Mouse (Mus musculus): Measurements from ENCODE around the gene Ptger1. TPM values are rescaled to one million over a fixed set of nuclear protein-coding genes. Genes with fewer than 3 reads are reported as not detected.

Gene Ptger1
- polyA plus RNA-seq, 1 experiment: 0.57 TPM

DNA sequence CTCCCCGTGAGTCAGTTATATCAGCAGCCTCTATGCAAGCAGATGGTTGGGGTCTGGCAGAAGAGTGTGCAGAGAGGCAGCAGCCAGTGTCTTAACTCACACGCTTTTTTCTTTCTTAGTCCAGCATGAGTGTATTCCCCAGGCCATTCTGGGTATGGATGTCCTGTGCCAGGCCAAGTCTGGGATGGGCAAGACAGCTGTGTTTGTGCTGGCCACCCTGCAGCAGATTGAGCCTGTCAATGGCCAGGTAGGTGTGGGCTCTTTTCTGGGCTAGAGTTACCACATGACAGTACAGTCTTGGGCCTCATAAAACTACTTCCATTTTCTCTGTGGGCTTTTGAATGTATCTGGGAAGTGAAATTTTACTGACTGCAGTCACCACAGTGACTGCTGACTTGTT lies 53.2 kb downstream of the Ptger1 start:
- 85% methylated on average over 2 of the region's 2 CpGs for WGBS
- Histone ChIP-seq H3K27ac (ENCODE audit: control insufficient read depth, insufficient read depth, low read depth, low read length, poor library complexity) (no peak overlapping the region), H3K4me1 (ENCODE audit: control insufficient read depth, insufficient read depth, low read length) (peaks cover 1% of the 10 kb centered on the region; the same call in 1 of the 2 replicates), H3K4me3 (replicated peaks; ENCODE audit: control insufficient read depth, low read depth, low read length) (no peak overlapping the region)
- TF ChIP-seq POLR2A (IDR thresholded peaks at IDR 0.05; ENCODE audit: borderline replicate concordance, control insufficient read depth, low read depth, low read length) (no peak), CTCF (IDR thresholded peaks at IDR 0.05; ENCODE audit: control insufficient read depth, insufficient read depth, low read length) (no peak)

DNA sequence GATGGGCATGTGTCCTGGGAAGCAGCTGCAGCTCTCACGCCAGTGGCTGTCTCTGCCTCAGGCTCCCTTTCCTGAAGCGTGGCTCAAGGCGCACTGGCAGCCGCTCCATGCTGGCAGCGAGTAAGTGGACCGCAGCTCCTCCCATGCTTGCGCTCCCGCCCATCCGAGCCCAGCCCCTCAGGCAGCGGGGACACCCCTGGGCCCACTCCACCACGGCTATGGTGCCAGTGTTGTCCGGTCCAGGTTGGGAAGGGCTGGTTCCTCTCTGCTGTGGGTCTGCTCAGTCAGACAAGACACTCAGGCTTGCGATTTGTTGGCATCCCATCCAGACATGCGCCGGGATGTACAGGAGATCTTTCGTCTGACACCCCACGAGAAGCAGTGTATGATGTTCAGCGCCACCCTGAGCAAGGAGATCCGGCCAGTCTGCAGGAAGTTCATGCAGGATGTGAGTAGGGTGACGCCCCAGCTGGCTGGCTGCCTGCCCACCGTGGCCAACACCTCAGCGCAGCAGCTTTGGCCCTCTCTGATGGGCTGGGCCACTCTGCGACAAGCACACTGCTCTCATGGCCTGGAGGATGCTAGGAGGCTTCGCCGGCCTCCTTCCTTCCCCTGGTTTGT lies 55.0 kb downstream of the Ptger1 start:
- TF ChIP-seq POLR2A (IDR thresholded peaks at IDR 0.05; ENCODE audit: borderline replicate concordance, control insufficient read depth, low read depth, low read length) (peak; percentile 20; the same call in 1 of the 2 replicates), CTCF (IDR thresholded peaks at IDR 0.05; ENCODE audit: control insufficient read depth, insufficient read depth, low read length) (no peak)
- 76% methylated on average over 25 of the region's 25 CpGs for WGBS
- no peak overlapping the region for H3K4me3 ChIP-seq (replicated peaks; ENCODE audit: control insufficient read depth, low read depth, low read length)
- H3K4me1 ChIP-seq (ENCODE audit: control insufficient read depth, insufficient read depth, low read length): peaks cover 1% of the 10 kb centered on the region; the same call in 1 of the 2 replicates
- H3K27ac ChIP-seq (ENCODE audit: control insufficient read depth, insufficient read depth, low read depth, low read length, poor library complexity): no peak overlapping the region

Other genes with a start within 250 kb of the Ptger1 start
- 34.0 and 51.9 TPM in 2 replicates for gene Scoc, start 208.3 kb upstream of the Ptger1 start, polyA plus RNA-seq (2011; ENCODE audit: insufficient read depth, insufficient read length, low replicate concordance, missing spikeins)
- not detected in 2 replicates for gene Olfr370, start 130.9 kb upstream of the Ptger1 start, polyA plus RNA-seq (2011; ENCODE audit: insufficient read depth, insufficient read length, low replicate concordance, missing spikeins)
- gene Ndufb7, start 100.0 kb upstream of the Ptger1 start, polyA plus RNA-seq (2011; ENCODE audit: insufficient read depth, insufficient read length, low replicate concordance, missing spikeins): 240 and 480 TPM in 2 replicates
- 136 and 233 TPM in 2 replicates for gene Tecr, start 58.7 kb upstream of the Ptger1 start, polyA plus RNA-seq (2011; ENCODE audit: insufficient read depth, insufficient read length, low replicate concordance, missing spikeins)
- 23.8 and 23.9 TPM in 2 replicates for gene Dnajb1, start 58.5 kb upstream of the Ptger1 start, polyA plus RNA-seq (2011; ENCODE audit: insufficient read depth, insufficient read length, low replicate concordance, missing spikeins)
- gene Gipc1, start 14.0 kb upstream of the Ptger1 start, polyA plus RNA-seq (2011; ENCODE audit: insufficient read depth, insufficient read length, low replicate concordance, missing spikeins): 14.8 and 17.3 TPM in 2 replicates
- 44.4 and 94.3 TPM in 2 replicates for gene Pkn1, start 32.5 kb downstream of the Ptger1 start, polyA plus RNA-seq (2011; ENCODE audit: insufficient read depth, insufficient read length, low replicate concordance, missing spikeins)
- gene Ddx39, start 48.5 kb downstream of the Ptger1 start, polyA plus RNA-seq (2011; ENCODE audit: insufficient read depth, insufficient read length, low replicate concordance, missing spikeins): 74.2 and 81.0 TPM in 2 replicates
- 25.3 and 79.2 TPM in 2 replicates for gene Adgre5, start 74.6 kb downstream of the Ptger1 start, polyA plus RNA-seq (2011; ENCODE audit: insufficient read depth, insufficient read length, low replicate concordance, missing spikeins)
- 6.5 and 8.8 TPM in 2 replicates for gene Adgrl1, start 233.4 kb downstream of the Ptger1 start, polyA plus RNA-seq (2011; ENCODE audit: insufficient read depth, insufficient read length, low replicate concordance, missing spikeins)

Data from bone marrow, adult 2 months (tissue).